Mouse (Mus musculus) limb, embryonic 13.5 days (tissue): ENCODE measurements around the gene Slc27a1. TPM values are rescaled to one million over a fixed set of nuclear protein-coding genes. Genes with fewer than 3 reads are reported as not detected.

ENCODE experiments used
- ATAC-seq: fragments of 200-750 bp; cut with Nextera tagmentation; 2 replicates; pipeline ENCODE4 v1.8.0; 2017; ENCODE audit warnings: low read depth, moderate number of reproducible peaks, moderate TSS enrichment; ENCODE audit not compliant: low FRiP score
- H3K27ac ChIP-seq: fragments of 300-500 bp; sonication (generic); 2 replicates; pipeline ENCODE4 v1.5.1; 2015; ENCODE audit warnings: inconsistent platforms, mild to moderate bottlenecking, moderate library complexity
- H3K27me3 ChIP-seq: fragments of 300-500 bp; sonication (generic); 2 replicates; pipeline ENCODE4 v1.6.1; 2015; ENCODE audit warnings: mild to moderate bottlenecking, inconsistent platforms
- H3K36me3 ChIP-seq: fragments of 300-500 bp; sonication (generic); 2 replicates; pipeline ENCODE4 v1.6.1; 2015; ENCODE audit warnings: inconsistent platforms, mild to moderate bottlenecking, moderate library complexity
- H3K4me1 ChIP-seq: fragments of 300-500 bp; sonication (generic); 2 replicates; pipeline ENCODE4 v1.6.1; 2015; ENCODE audit warnings: inconsistent platforms
- H3K4me2 ChIP-seq: fragments of 300-500 bp; sonication (generic); replicated peaks from 2 replicates; pipeline ENCODE4 v1.6.1; 2015; ENCODE audit warnings: inconsistent platforms, mild to moderate bottlenecking, moderate library complexity
- H3K4me3 ChIP-seq: fragments of 300-500 bp; sonication (generic); 2 replicates; pipeline ENCODE4 v1.5.1; 2015; ENCODE audit warnings: moderate library complexity, mild to moderate bottlenecking, inconsistent platforms
- H3K9ac ChIP-seq: fragments of 300-500 bp; sonication (generic); 2 replicates; pipeline ENCODE4 v1.6.1; 2015; ENCODE audit warnings: mild to moderate bottlenecking, inconsistent platforms
- H3K9me3 ChIP-seq: fragments of 300-500 bp; sonication (generic); 2 replicates; pipeline ENCODE4 v1.6.1; 2016; ENCODE audit warnings: inconsistent platforms
- WGBS: fragments of 180-500 bp; shearing (Covaris S2); methylation state at CpG from one replicate; pipeline ENCODE4 v1.1.7; 2015; 5-methylcytosine and 5-hydroxymethylcytosine counted together
- polyA plus RNA-seq: library from polyadenylated mRNA; unstranded; fragments of >200 nt; fragmentation: Nextera tagmentation; extraction: Ambion mirVana; gene quantifications from 2 replicates; pipeline ENCODE4 v1.2.1, GENCODE M21; 2015

Slc27a1 gene
- polyA plus RNA-seq, 1 experiment from 2014 or later: 52.3 TPM

- peak; percentile 68 for ATAC-seq
- no peaks in the 10 kb centered on the region for H3K9me3 ChIP-seq
- H3K4me1 ChIP-seq: peaks cover 40% of the 10 kb centered on the region
- 5% methylated on average over 60 of the region's 60 CpGs for WGBS
- H3K4me3 ChIP-seq: peak overlapping the region; percentile 88
- H3K36me3 ChIP-seq: peaks cover 21% of the 10 kb centered on the region
- peak overlapping the region; percentile 95 for H3K9ac ChIP-seq
- H3K27ac ChIP-seq: peak overlapping the region; percentile 96
- peak overlapping the region; percentile 99 for H3K4me2 ChIP-seq
- H3K27me3 ChIP-seq: no peaks in the 10 kb centered on the region
Measured at GRCm38 (mm10) chr8:71592374-71593170, 23.9 kb downstream of the Slc27a1 start.

DNA sequence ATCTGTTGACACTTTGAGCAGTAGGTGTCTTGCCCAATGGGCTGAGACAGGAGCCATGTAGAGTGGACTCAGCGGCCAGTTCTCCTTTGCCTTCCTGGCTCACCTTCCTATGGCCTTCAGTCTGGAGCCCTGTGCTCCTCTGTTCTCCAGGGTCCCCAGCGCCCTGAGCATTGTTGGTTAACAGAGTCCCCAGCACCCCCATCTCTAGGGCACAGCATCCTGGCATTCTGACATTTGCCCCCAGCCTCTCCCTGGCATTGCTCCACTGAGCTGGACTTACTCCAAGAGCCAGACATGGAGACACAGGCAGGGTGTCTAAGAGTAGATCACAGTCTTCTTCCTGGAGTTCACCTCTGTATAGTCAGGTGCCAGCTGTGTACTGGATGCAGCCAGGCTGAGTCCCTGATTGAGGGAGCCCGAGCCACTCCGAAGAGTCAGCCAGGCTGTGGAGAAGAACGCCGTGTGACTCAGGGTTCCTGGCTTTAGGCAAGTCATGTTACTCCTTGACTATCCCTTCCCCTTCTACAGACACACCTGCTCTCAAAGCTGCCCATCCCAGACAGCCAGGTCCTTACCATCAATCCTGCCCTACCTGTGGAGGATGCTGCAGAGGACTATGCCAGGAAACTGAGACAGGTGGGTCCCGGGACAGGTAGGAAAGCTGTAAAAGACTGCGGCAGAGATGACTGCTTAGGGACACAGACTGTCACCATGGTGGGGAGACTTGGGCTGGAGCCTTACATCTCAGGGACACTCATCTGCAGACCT lies 25.1 kb downstream of the Slc27a1 start:
- 93% methylated on average over 8 of the region's 8 CpGs for WGBS
- Histone ChIP-seq H3K27me3 (no peaks in the 10 kb centered on the region), H3K9me3 (no peaks in the 10 kb centered on the region), H3K9ac (0 out of 2 replicates have a peak overlapping the region, but pooled peaks have one; percentile 35), H3K4me1 (peaks cover 40% of the 10 kb centered on the region), H3K4me2 (peak overlapping the region; percentile 99; the same call in 1 of the 2 replicates), H3K36me3 (peaks cover 21% of the 10 kb centered on the region), H3K4me3 (0 out of 2 replicates have a peak overlapping the region, but pooled peaks have one; percentile 1), H3K27ac (no peak overlapping the region)
- no peak for ATAC-seq

DNA sequence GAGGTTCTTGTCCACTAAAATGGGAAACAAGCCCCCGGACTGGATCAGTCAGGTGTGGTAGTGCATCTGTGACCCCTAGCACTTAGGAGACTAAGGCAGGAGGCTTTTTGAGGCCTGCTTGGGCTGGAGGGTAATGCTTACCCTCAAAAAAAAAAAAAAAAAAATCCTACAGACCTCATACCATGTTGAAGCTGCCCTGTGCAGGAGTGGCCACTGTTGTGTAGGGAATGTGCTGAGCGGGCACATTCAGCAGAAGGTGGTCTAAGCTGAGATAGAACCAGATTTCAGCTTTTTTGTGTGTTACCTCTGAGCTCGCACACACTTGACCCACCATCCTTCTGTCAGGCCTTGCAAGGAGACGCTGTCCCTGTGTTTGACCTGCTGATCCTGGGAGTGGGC lies 25.6 kb downstream of the Slc27a1 start:
- Histone ChIP-seq H3K27me3 (no peaks in the 10 kb centered on the region), H3K27ac (no peak overlapping the region), H3K4me2 (no peak overlapping the region), H3K4me1 (peaks cover 40% of the 10 kb centered on the region), H3K9ac (no peak overlapping the region), H3K4me3 (no peak overlapping the region), H3K36me3 (peaks cover 24% of the 10 kb centered on the region), H3K9me3 (no peaks in the 10 kb centered on the region)
- no peak for ATAC-seq
- 94% methylated on average over 4 of the region's 4 CpGs for WGBS

DNA sequence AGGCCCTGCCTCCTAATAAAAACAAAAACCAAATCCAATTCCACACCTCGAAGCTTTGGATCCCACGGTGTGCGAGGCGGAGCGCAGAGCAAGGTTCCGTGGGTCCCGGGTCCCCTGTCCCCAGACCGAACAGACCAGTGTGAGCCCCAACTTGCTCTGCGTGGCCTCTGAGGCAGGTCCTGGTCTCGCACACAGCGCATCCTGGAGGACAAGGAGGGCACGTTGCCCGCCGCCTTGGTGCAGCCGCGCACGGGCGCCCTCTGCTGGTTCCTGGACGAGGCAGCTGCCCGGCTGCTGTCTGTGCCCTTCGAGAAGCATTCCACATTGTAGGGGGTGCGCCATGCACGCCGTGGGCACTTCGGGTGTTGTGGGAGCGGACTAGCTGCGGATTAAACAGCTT lies 27.2 kb downstream of the Slc27a1 start:
- peak; percentile 12; the same call in 1 of the 2 replicates for ATAC-seq
- Histone ChIP-seq H3K9ac (peak overlapping the region; percentile 35; the same call in 1 of the 2 replicates), H3K4me3 (peak overlapping the region; percentile 5; the same call in 1 of the 2 replicates), H3K9me3 (no peaks in the 10 kb centered on the region), H3K4me1 (peaks cover 37% of the 10 kb centered on the region), H3K4me2 (peak overlapping the region; percentile 35; the same call in 1 of the 2 replicates), H3K27me3 (peaks cover 13% of the 10 kb centered on the region), H3K36me3 (peaks cover 27% of the 10 kb centered on the region), H3K27ac (no peak overlapping the region)
- WGBS: 6% methylated on average over 27 of the region's 27 CpGs

DNA sequence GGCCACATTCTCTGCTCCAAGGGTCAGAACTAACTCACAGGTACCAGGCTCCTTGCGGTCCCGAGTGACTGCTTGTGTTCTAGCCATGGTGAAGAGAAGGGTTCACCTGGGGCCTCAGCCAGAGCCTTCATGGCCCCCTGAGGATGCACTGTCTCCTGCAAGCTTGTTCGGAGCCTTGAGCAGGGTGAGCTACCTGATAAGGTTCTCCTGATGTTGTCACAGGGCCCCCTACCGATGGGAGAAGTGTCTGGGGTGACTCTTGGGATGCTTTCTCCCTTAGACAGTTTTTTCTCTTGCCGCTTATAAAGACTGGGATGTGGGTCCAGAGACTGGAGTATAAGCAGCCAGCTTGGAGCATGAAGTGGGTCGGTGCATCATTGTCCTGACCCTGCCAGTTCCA lies 27.7 kb downstream of the Slc27a1 start:
- peaks cover 18% of the 10 kb centered on the region for H3K27me3 ChIP-seq
- H3K4me2 ChIP-seq: peak overlapping the region; percentile 35; the same call in 1 of the 2 replicates
- H3K27ac ChIP-seq: no peak overlapping the region
- H3K4me1 ChIP-seq: peaks cover 32% of the 10 kb centered on the region
- ATAC-seq: no peak
- H3K36me3 ChIP-seq: peaks cover 27% of the 10 kb centered on the region
- WGBS: 61% methylated on average over 6 of the region's 6 CpGs
- no peak overlapping the region for H3K4me3 ChIP-seq
- H3K9ac ChIP-seq: peak overlapping the region; percentile 35; the same call in 1 of the 2 replicates
- H3K9me3 ChIP-seq: no peaks in the 10 kb centered on the region

GRCm38 (mm10) chr8:71596798-71597197 lies 28.1 kb downstream of the Slc27a1 start:
- H3K4me3 ChIP-seq: no peak overlapping the region
- no peak overlapping the region for H3K4me2 ChIP-seq
- H3K27me3 ChIP-seq: peaks cover 22% of the 10 kb centered on the region
- no peak overlapping the region for H3K9ac ChIP-seq
- WGBS: 71% methylated on average over 4 of the region's 4 CpGs
- H3K4me1 ChIP-seq: peaks cover 31% of the 10 kb centered on the region
- H3K36me3 ChIP-seq: peaks cover 27% of the 10 kb centered on the region
- no peaks in the 10 kb centered on the region for H3K9me3 ChIP-seq
- ATAC-seq: no peak
- no peak overlapping the region for H3K27ac ChIP-seq

GRCm38 (mm10) chr8:71597451-71597850 lies 28.8 kb downstream of the Slc27a1 start, which contains the start of gene Fam129c:
Gene Fam129c, plus strand, starts transcription at chr8:71597648.
- no peak within 1 kb of the TSS for H3K27ac ChIP-seq
- H3K4me2 ChIP-seq: no peak within 1 kb of the TSS
- 81% methylated on average over 3 of the region's 3 CpGs for WGBS
- H3K36me3 ChIP-seq: peaks cover 27% of the 10 kb centered on the region
- ATAC-seq: no peak
- H3K27me3 ChIP-seq: peaks cover 29% of the 10 kb centered on the region
- no peak within 1 kb of the TSS for H3K9ac ChIP-seq
- no peak within 1 kb of the TSS for H3K4me3 ChIP-seq
- peaks cover 37% of the 10 kb centered on the region for H3K4me1 ChIP-seq
- no peaks in the 10 kb centered on the region for H3K9me3 ChIP-seq

DNA sequence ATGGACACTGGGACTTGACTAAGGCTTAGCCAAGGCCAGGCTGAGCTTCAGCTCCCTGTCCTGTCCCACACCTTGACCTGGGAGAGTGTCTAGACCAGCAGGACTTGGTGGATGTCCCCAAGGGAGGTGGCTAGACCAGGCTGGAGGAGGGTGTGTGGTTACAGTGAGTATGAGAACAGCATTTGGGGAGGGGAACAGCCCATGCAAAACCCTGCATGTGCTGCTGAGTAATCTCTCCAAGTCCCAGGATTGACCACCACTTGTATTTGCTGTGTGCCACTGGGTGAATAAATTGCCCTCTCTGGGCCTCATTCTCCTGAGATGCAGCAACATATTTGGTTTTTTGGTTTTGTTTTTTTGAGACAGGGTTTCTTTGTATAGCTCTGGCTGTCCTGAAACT lies 29.7 kb downstream of the Slc27a1 start:
- H3K4me1 ChIP-seq: peaks cover 37% of the 10 kb centered on the region

GRCm38 (mm10) chr8:71598841-71599240 lies 30.2 kb downstream of the Slc27a1 start:
- H3K9me3 ChIP-seq: no peaks in the 10 kb centered on the region
- H3K4me2 ChIP-seq: no peak overlapping the region
- no peak overlapping the region for H3K4me3 ChIP-seq
- H3K36me3 ChIP-seq: peaks cover 21% of the 10 kb centered on the region
- no peak overlapping the region for H3K27ac ChIP-seq
- peaks cover 37% of the 10 kb centered on the region for H3K4me1 ChIP-seq
- H3K27me3 ChIP-seq: peaks cover 43% of the 10 kb centered on the region
- no peak for ATAC-seq
- H3K9ac ChIP-seq: no peak overlapping the region
- 92% methylated on average over 5 of the region's 5 CpGs for WGBS

More for the DNA sequence above, 29.7 kb downstream of the Slc27a1 start:
- Histone ChIP-seq H3K27me3 (peaks cover 38% of the 10 kb centered on the region), H3K9ac (no peak overlapping the region), H3K4me2 (no peak overlapping the region), H3K4me3 (no peak overlapping the region), H3K36me3 (peaks cover 25% of the 10 kb centered on the region), H3K27ac (no peak overlapping the region), H3K9me3 (no peaks in the 10 kb centered on the region)
- ATAC-seq: no peak

DNA sequence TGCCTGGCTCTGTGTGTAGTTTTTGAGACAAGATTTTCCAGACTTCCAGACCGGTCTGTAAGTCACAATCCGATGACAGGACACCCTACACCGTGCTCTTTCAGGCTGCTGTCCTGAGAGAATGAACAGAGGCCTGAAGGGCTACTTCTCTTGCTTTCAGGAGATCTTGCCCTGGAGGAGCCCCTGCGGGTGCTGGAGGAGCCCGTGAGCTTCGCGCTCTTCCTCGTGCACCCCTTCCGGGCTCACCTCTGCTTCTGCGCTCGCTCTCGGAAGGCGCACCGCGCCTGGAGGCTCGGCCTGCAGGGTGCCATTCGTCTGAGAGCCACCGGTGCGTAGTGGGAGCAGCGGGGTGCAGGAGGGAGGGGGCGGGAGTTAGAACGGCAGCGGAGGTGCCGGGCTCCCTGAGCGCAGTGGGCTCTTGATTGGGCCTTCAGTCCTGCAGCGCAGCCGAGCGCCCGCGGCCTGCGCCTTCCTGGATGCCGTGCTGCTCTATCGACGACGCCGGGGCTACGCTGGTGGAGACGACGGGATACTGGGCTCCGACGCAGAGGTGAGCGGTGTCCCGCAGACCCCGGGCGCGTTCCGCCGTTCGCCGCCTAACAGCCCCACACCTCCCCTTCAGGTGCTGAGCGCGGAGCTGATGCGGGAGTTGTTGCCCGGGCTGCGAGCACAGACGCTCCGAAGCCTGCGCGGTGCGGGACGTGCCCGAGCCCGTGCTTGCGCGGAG lies 33.4 kb downstream of the Slc27a1 start:
- peak overlapping the region; percentile 86 for H3K4me2 ChIP-seq
- WGBS: 4% methylated on average over 65 of the region's 65 CpGs
- H3K27ac ChIP-seq: no peak overlapping the region
- H3K9me3 ChIP-seq: no peaks in the 10 kb centered on the region
- ATAC-seq: peak; percentile 20
- peaks cover 47% of the 10 kb centered on the region for H3K27me3 ChIP-seq
- 0 out of 2 replicates have a peak, but pooled peaks cover 6% of the 10 kb centered on the region for H3K36me3 ChIP-seq
- peak overlapping the region; percentile 48 for H3K4me3 ChIP-seq
- peak overlapping the region; percentile 65 for H3K9ac ChIP-seq
- H3K4me1 ChIP-seq: peaks cover 27% of the 10 kb centered on the region

DNA sequence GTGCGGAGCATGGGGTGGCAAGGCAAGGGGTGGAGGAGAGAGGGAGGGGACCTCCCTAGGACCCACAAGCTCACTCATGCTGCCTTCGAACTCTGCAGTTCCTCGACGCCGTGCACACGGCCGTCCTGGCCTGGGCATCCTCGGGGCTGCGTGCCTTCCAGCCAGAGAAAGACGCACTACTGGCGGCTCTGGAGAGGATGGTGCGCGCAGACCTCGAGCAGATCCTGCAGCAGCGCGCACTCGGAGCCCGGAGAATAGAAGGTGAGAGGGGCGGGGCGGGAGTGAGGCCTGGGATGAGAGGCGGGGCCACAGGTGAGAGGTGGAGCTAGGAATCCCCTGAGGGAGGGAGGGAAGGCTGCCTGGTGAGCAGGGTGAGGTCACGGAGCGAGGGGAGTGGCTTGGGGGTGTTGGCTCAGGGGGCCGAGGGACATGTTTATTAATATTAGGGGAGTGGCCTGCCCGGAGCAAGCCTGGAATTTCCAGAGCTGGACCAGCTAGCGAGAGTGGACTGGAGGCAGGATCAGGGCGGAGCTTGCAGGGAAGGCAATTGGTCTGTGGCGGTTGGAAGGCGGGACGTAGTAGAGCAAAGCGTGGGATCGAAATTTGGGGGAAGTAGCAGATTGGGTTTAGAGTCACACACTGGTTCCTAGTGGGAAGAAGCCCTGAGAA lies 34.1 kb downstream of the Slc27a1 start:
- H3K27me3 ChIP-seq: peaks cover 47% of the 10 kb centered on the region
- ATAC-seq: peak; percentile 84
- no peak overlapping the region for H3K27ac ChIP-seq
- H3K4me1 ChIP-seq: peaks cover 27% of the 10 kb centered on the region
- peak overlapping the region; percentile 65 for H3K9ac ChIP-seq
- H3K4me2 ChIP-seq: peak overlapping the region; percentile 86
- under 1% methylated on average over 32 of the region's 32 CpGs for WGBS
- no peaks in the 10 kb centered on the region for H3K9me3 ChIP-seq
- H3K4me3 ChIP-seq: peak overlapping the region; percentile 48
- H3K36me3 ChIP-seq: 0 out of 2 replicates have a peak, but pooled peaks cover 6% of the 10 kb centered on the region
